Mouse (Mus musculus): ENCODE data around the gene Ipo7. TPM values are rescaled to one million over a fixed set of nuclear protein-coding genes. Genes with fewer than 3 reads are reported as not detected.
"Not testable (repeated sequence)": the region's sequence is repeated elsewhere in the genome, so short reads cannot be mapped to it uniquely, and the experiment has no call there.

The Ipo7 gene
- total RNA-seq, 2 experiments from 2014 or later = 96.4 to 99.0 TPM

- DNase-seq = peak; percentile 70 to 74
Measured at GRCm38 (mm10) chr7:110018631-110019482, 783 bp downstream of the Ipo7 start.

GRCm38 (mm10) chr7:110023553-110023952 lies 5.5 kb downstream of the Ipo7 start:
- no peak for DNase-seq

- no peak for DNase-seq
Measured at GRCm38 (mm10) chr7:110026594-110026993, 8.5 kb downstream of the Ipo7 start.

GRCm38 (mm10) chr7:110028826-110029225 lies 10.8 kb downstream of the Ipo7 start:
- DNase-seq = no peak

- no peak for DNase-seq
Measured at GRCm38 (mm10) chr7:110030342-110030741, 12.3 kb downstream of the Ipo7 start.

- not testable (repeated sequence) for DNase-seq
Measured at GRCm38 (mm10) chr7:110057723-110058122, 39.6 kb downstream of the Ipo7 start.

GRCm38 (mm10) chr7:110059092-110059785 lies 41.2 kb downstream of the Ipo7 start:
- DNase-seq = peak in 1 of 2 experiments; percentile 10

- DNase-seq = peak in 1 of 2 experiments; percentile 5
Measured at GRCm38 (mm10) chr7:110060106-110060668, 42.1 kb downstream of the Ipo7 start.

GRCm38 (mm10) chr7:110060669-110061198 lies 42.7 kb downstream of the Ipo7 start:
- DNase-seq = peak in 1 of 2 experiments; percentile 20

- peak; percentile 100 for DNase-seq
Measured at GRCm38 (mm10) chr7:110061199-110061751, 43.2 kb downstream of the Ipo7 start, which contains the start of gene Zfp143. Zfp143 (plus strand) TSS chr7:110061217.

- peak; percentile 91 to 95 for DNase-seq
Measured at GRCm38 (mm10) chr7:110061752-110062273, 43.7 kb downstream of the Ipo7 start.

- DNase-seq = no peak
Measured at GRCm38 (mm10) chr7:110063731-110064130, 45.7 kb downstream of the Ipo7 start.

- DNase-seq = no peak
Measured at GRCm38 (mm10) chr7:110069070-110069469, 51.0 kb downstream of the Ipo7 start.

GRCm38 (mm10) chr7:110078168-110078567 lies 60.1 kb downstream of the Ipo7 start:
- DNase-seq = no peak

- DNase-seq = peak; percentile 42 to 81
Measured at GRCm38 (mm10) chr7:110083386-110084165, 65.5 kb downstream of the Ipo7 start.

- DNase-seq = no peak
Measured at GRCm38 (mm10) chr7:110085217-110085616, 67.1 kb downstream of the Ipo7 start.

- DNase-seq = no peak
Measured at GRCm38 (mm10) chr7:110087914-110088313, 69.8 kb downstream of the Ipo7 start.

- DNase-seq = no peak
Measured at GRCm38 (mm10) chr7:110091670-110092069, 73.6 kb downstream of the Ipo7 start.

- DNase-seq = no peak
Measured at GRCm38 (mm10) chr7:110096332-110096731, 78.3 kb downstream of the Ipo7 start.

- DNase-seq = no peak
Measured at GRCm38 (mm10) chr7:110097106-110097793, 79.2 kb downstream of the Ipo7 start.

GRCm38 (mm10) chr7:110100854-110101253 lies 82.8 kb downstream of the Ipo7 start:
- DNase-seq = no peak

Data from heart, adult 18-20 months (tissue).